Mouse (Mus musculus): ENCODE results near the gene Nat8f7.
"Not testable (repeated sequence)": the region's sequence is repeated elsewhere in the genome, so short reads cannot be mapped to it uniquely, and the experiment has no call there.

The Nat8f7 gene

GRCm38 (mm10) chr6:85713105-85713504 lies at the start of gene Nat8f7:
Nat8f7 (minus strand) TSS chr6:85713205.
- not testable (repeated sequence) for DNase-seq (ENCODE audit: low read depth)

- not testable (repeated sequence) for DNase-seq (ENCODE audit: low read depth)
Observed at GRCm38 (mm10) chr6:85762678-85763077, 49.7 kb upstream of the Nat8f7 start.

- not testable (repeated sequence) for DNase-seq (ENCODE audit: low read depth)
Observed at GRCm38 (mm10) chr6:85755705-85756249, 42.8 kb upstream of the Nat8f7 start.

GRCm38 (mm10) chr6:85709607-85710006 lies 3.4 kb downstream of the Nat8f7 start:
- not testable (repeated sequence) for DNase-seq (ENCODE audit: low read depth)

GRCm38 (mm10) chr6:85709206-85709605 lies 3.8 kb downstream of the Nat8f7 start:
- not testable (repeated sequence) for DNase-seq (ENCODE audit: low read depth)

- not testable (repeated sequence) for DNase-seq (ENCODE audit: low read depth)
Observed at GRCm38 (mm10) chr6:85701943-85702342, 11.1 kb downstream of the Nat8f7 start.

Data from c-Kit-positive CD71-positive TER-119-negative erythroid progenitor cells, embryonic 14.5 days (primary cell).